Mouse (Mus musculus): ENCODE data around the gene Iffo1.
A peak's percentile ranks its signal among the peaks of the same experiment; 100 is the strongest.

GRCm38 (mm10) chr6:125110927-125111326 lies 34.1 kb upstream of the Iffo1 start:
- TF ChIP-seq CTCF (IDR thresholded peaks at IDR 0.05; ENCODE audit: borderline replicate concordance, insufficient read depth, low read depth, low read length) (peak; percentile 48; the same call in 1 of the 2 replicates), POLR2A (IDR thresholded peaks at IDR 0.05; ENCODE audit: borderline replicate concordance, insufficient read depth, low read length) (no peak)

All from cerebellum, adult 2 months (tissue).